Mouse (Mus musculus) hindbrain, embryonic 16.5 days (tissue): ENCODE measurements around the gene Plekha7. TPM values are rescaled to one million over a fixed set of nuclear protein-coding genes. Genes with fewer than 3 reads are reported as not detected.

Experiments
- ATAC-seq: fragments of 200-750 bp; cut with Nextera tagmentation; 2 replicates; pipeline ENCODE4 v1.8.0; 2017; ENCODE audit warnings: moderate TSS enrichment, moderate library complexity
- H3K27ac ChIP-seq: fragments of 300-500 bp; sonication (generic); 2 replicates; pipeline ENCODE4 v1.5.1; 2014; ENCODE audit warnings: low read depth, mild to moderate bottlenecking, control low read depth, low read length, moderate library complexity
- H3K27me3 ChIP-seq: fragments of 300-500 bp; sonication (generic); replicated peaks from 2 replicates; pipeline ENCODE4 v1.6.1; 2014; ENCODE audit warnings: low read length; ENCODE audit not compliant: control insufficient read depth, insufficient read depth
- H3K36me3 ChIP-seq: fragments of 300-500 bp; sonication (generic); 2 replicates; pipeline ENCODE4 v1.6.1; 2014; ENCODE audit warnings: mild to moderate bottlenecking, low read length, moderate library complexity, mixed read lengths; ENCODE audit not compliant: control insufficient read depth, insufficient read depth
- H3K4me1 ChIP-seq: fragments of 300-500 bp; sonication (generic); 2 replicates; pipeline ENCODE4 v1.6.1; 2014; ENCODE audit warnings: low read depth, low read length; ENCODE audit not compliant: control insufficient read depth, insufficient read depth
- H3K4me2 ChIP-seq: fragments of 300-500 bp; sonication (generic); 2 replicates; pipeline ENCODE4 v1.6.1; 2014; ENCODE audit warnings: mild to moderate bottlenecking, low read length, control low read depth, moderate library complexity
- H3K4me3 ChIP-seq: fragments of 300-500 bp; sonication (generic); 2 replicates; pipeline ENCODE4 v1.5.1; 2014; ENCODE audit warnings: mild to moderate bottlenecking, low read length, control low read depth, moderate library complexity
- H3K9ac ChIP-seq: fragments of 300-500 bp; sonication (generic); 2 replicates; pipeline ENCODE4 v1.6.1; 2014; ENCODE audit warnings: low read depth, mild to moderate bottlenecking, control low read depth, low read length, moderate library complexity
- H3K9me3 ChIP-seq: fragments of 300-500 bp; sonication (generic); 2 replicates; pipeline ENCODE4 v1.6.1; 2014; ENCODE audit warnings: mild to moderate bottlenecking, low read length, moderate library complexity; ENCODE audit not compliant: control insufficient read depth
- WGBS: fragments of 180-500 bp; shearing (Covaris S2); extraction: QIAGEN DNeasy Blood & Tissue Kit; methylation state at CpG from one replicate; pipeline ENCODE4 v1.1.7; 2014; 5-methylcytosine and 5-hydroxymethylcytosine counted together
- polyA plus RNA-seq: library from polyadenylated mRNA; unstranded; fragments of >200 nt; fragmentation: Nextera tagmentation; extraction: Ambion mirVana; gene quantifications from 2 replicates; pipeline ENCODE4 v1.2.1, GENCODE M21; 2015

Gene Plekha7
- polyA plus RNA-seq, 1 experiment from 2014 or later: 8.5 TPM

GRCm38 (mm10) chr7:116120737-116121136, 187.4 kb downstream of the Plekha7 start:
- H3K9me3 ChIP-seq: no peaks in the 10 kb centered on the region
- H3K36me3 ChIP-seq: no peaks in the 10 kb centered on the region
- H3K4me1 ChIP-seq: peaks cover 4% of the 10 kb centered on the region; the same call in 1 of the 2 replicates
- ATAC-seq: no peak
- H3K27me3 ChIP-seq: no peaks in the 10 kb centered on the region
- H3K4me3 ChIP-seq: no peak overlapping the region
- H3K9ac ChIP-seq: no peak overlapping the region
- no peak overlapping the region for H3K4me2 ChIP-seq
- WGBS: 73% methylated on average over 4 of the region's 4 CpGs
- H3K27ac ChIP-seq: no peak overlapping the region

GRCm38 (mm10) chr7:116119306-116119857, 188.8 kb downstream of the Plekha7 start:
- Histone ChIP-seq H3K4me2 (no peak overlapping the region), H3K27me3 (no peaks in the 10 kb centered on the region), H3K4me3 (no peak overlapping the region), H3K36me3 (no peaks in the 10 kb centered on the region), H3K9me3 (no peaks in the 10 kb centered on the region), H3K9ac (no peak overlapping the region), H3K27ac (no peak overlapping the region), H3K4me1 (peaks cover 4% of the 10 kb centered on the region; the same call in 1 of the 2 replicates)
- ATAC-seq: no peak
- WGBS: 68% methylated on average over 1 of the region's 1 CpGs

- Histone ChIP-seq H3K9ac (no peak overlapping the region), H3K27ac (no peak overlapping the region), H3K4me1 (no peaks in the 10 kb centered on the region), H3K27me3 (no peaks in the 10 kb centered on the region), H3K4me3 (no peak overlapping the region), H3K9me3 (no peaks in the 10 kb centered on the region), H3K36me3 (no peaks in the 10 kb centered on the region), H3K4me2 (no peak overlapping the region)
- ATAC-seq: no peak
- 78% methylated on average over 2 of the region's 2 CpGs for WGBS
Measured at GRCm38 (mm10) chr7:116115991-116116390, 192.2 kb downstream of the Plekha7 start.

GRCm38 (mm10) chr7:116115216-116115930, 192.8 kb downstream of the Plekha7 start:
- H3K36me3 ChIP-seq: no peaks in the 10 kb centered on the region
- no peaks in the 10 kb centered on the region for H3K27me3 ChIP-seq
- H3K9me3 ChIP-seq: no peaks in the 10 kb centered on the region
- no peak overlapping the region for H3K4me2 ChIP-seq
- no peak overlapping the region for H3K9ac ChIP-seq
- H3K4me3 ChIP-seq: no peak overlapping the region
- no peak overlapping the region for H3K27ac ChIP-seq
- no peaks in the 10 kb centered on the region for H3K4me1 ChIP-seq
- 83% methylated on average over 12 of the region's 12 CpGs for WGBS
- ATAC-seq: no peak

GRCm38 (mm10) chr7:116111546-116111945, 196.6 kb downstream of the Plekha7 start:
- H3K27ac ChIP-seq: no peak overlapping the region
- no peaks in the 10 kb centered on the region for H3K9me3 ChIP-seq
- ATAC-seq: no peak
- H3K36me3 ChIP-seq: no peaks in the 10 kb centered on the region
- H3K4me3 ChIP-seq: no peak overlapping the region
- no peaks in the 10 kb centered on the region for H3K4me1 ChIP-seq
- WGBS: 81% methylated on average over 6 of the region's 6 CpGs
- H3K9ac ChIP-seq: no peak overlapping the region
- H3K4me2 ChIP-seq: no peak overlapping the region
- no peaks in the 10 kb centered on the region for H3K27me3 ChIP-seq

GRCm38 (mm10) chr7:116110661-116111060, 197.5 kb downstream of the Plekha7 start:
- no peaks in the 10 kb centered on the region for H3K4me1 ChIP-seq
- H3K27ac ChIP-seq: no peak overlapping the region
- peaks cover 4% of the 10 kb centered on the region; the same call in 1 of the 2 replicates for H3K36me3 ChIP-seq
- no peaks in the 10 kb centered on the region for H3K9me3 ChIP-seq
- 64% methylated on average over 3 of the region's 3 CpGs for WGBS
- no peak overlapping the region for H3K4me3 ChIP-seq
- H3K27me3 ChIP-seq: no peaks in the 10 kb centered on the region
- H3K4me2 ChIP-seq: no peak overlapping the region
- no peak for ATAC-seq
- no peak overlapping the region for H3K9ac ChIP-seq

GRCm38 (mm10) chr7:116103091-116103490, 205.1 kb downstream of the Plekha7 start:
- no peak overlapping the region for H3K9ac ChIP-seq
- no peak for ATAC-seq
- H3K36me3 ChIP-seq: peaks cover 25% of the 10 kb centered on the region
- H3K4me2 ChIP-seq: no peak overlapping the region
- WGBS: 97% methylated on average over 9 of the region's 9 CpGs
- H3K4me1 ChIP-seq: no peaks in the 10 kb centered on the region
- no peak overlapping the region for H3K27ac ChIP-seq
- H3K27me3 ChIP-seq: no peaks in the 10 kb centered on the region
- H3K4me3 ChIP-seq: no peak overlapping the region
- H3K9me3 ChIP-seq: no peaks in the 10 kb centered on the region

GRCm38 (mm10) chr7:116099952-116100528, 208.1 kb downstream of the Plekha7 start:
- Histone ChIP-seq H3K36me3 (peaks cover 21% of the 10 kb centered on the region), H3K4me2 (no peak overlapping the region), H3K27ac (no peak overlapping the region), H3K4me1 (peaks cover 6% of the 10 kb centered on the region), H3K4me3 (no peak overlapping the region), H3K9ac (no peak overlapping the region), H3K27me3 (no peaks in the 10 kb centered on the region), H3K9me3 (no peaks in the 10 kb centered on the region)
- ATAC-seq: no peak
- WGBS: 80% methylated on average over 7 of the region's 7 CpGs

GRCm38 (mm10) chr7:116093466-116093850, 214.7 kb downstream of the Plekha7 start:
- under 1% methylated on average over 19 of the region's 19 CpGs for WGBS
- H3K9ac ChIP-seq: peak overlapping the region; percentile 88
- H3K9me3 ChIP-seq: no peaks in the 10 kb centered on the region
- H3K4me2 ChIP-seq: peak overlapping the region; percentile 79
- no peaks in the 10 kb centered on the region for H3K27me3 ChIP-seq
- peak overlapping the region; percentile 72 for H3K4me3 ChIP-seq
- peak; percentile 90 for ATAC-seq
- no peaks in the 10 kb centered on the region for H3K36me3 ChIP-seq
- peak overlapping the region; percentile 95 for H3K27ac ChIP-seq
- peaks cover 13% of the 10 kb centered on the region for H3K4me1 ChIP-seq
